Mouse (Mus musculus) thymus, postnatal 10 days (tissue): ENCODE results near the gene Arhgef3.

ENCODE experiments used
- DNase-seq, 2 experiments: peaks; one replicate each; pipeline ENCODE4 v3.0.0; 2021; ENCODE audit warnings: low spot score in 2 of 2

The Arhgef3 gene

GRCm38 (mm10) chr14:27371669-27372076 is 257.0 kb downstream of the Arhgef3 start:
- no peak for DNase-seq

- no peak for DNase-seq
Measured at GRCm38 (mm10) chr14:27373498-27373897, 258.8 kb downstream of the Arhgef3 start.

GRCm38 (mm10) chr14:27376115-27376648 is 261.5 kb downstream of the Arhgef3 start:
- DNase-seq: no peak

GRCm38 (mm10) chr14:27378669-27379068 is 264.0 kb downstream of the Arhgef3 start:
- no peak for DNase-seq

- DNase-seq: no peak
Measured at GRCm38 (mm10) chr14:27379404-27379803, 264.7 kb downstream of the Arhgef3 start.

GRCm38 (mm10) chr14:27381459-27381858 is 266.8 kb downstream of the Arhgef3 start:
- DNase-seq: no peak

- no peak for DNase-seq
Measured at GRCm38 (mm10) chr14:27383321-27383830, 268.7 kb downstream of the Arhgef3 start.

GRCm38 (mm10) chr14:27384143-27384542 is 269.4 kb downstream of the Arhgef3 start:
- DNase-seq: no peak

GRCm38 (mm10) chr14:27388616-27389015 is 273.9 kb downstream of the Arhgef3 start:
- DNase-seq: no peak

- DNase-seq: no peak
Measured at GRCm38 (mm10) chr14:27389722-27390121, 275.0 kb downstream of the Arhgef3 start.

- DNase-seq: no peak
Measured at GRCm38 (mm10) chr14:27390663-27391062, 276.0 kb downstream of the Arhgef3 start.

- no peak for DNase-seq
Measured at GRCm38 (mm10) chr14:27391776-27392308, 277.1 kb downstream of the Arhgef3 start.

- no peak for DNase-seq
Measured at GRCm38 (mm10) chr14:27392660-27393059, 278.0 kb downstream of the Arhgef3 start.

GRCm38 (mm10) chr14:27393806-27394205 is 279.1 kb downstream of the Arhgef3 start:
- no peak for DNase-seq

- DNase-seq: no peak
Measured at GRCm38 (mm10) chr14:27396424-27396823, 281.7 kb downstream of the Arhgef3 start.

- no peak for DNase-seq
Measured at GRCm38 (mm10) chr14:27397526-27397925, 282.8 kb downstream of the Arhgef3 start.

GRCm38 (mm10) chr14:27400495-27400894 is 285.8 kb downstream of the Arhgef3 start:
- no peak for DNase-seq

GRCm38 (mm10) chr14:27401717-27402278 is 287.1 kb downstream of the Arhgef3 start:
- DNase-seq: no peak

- DNase-seq: peak in 1 of 2 experiments; percentile 39
Measured at GRCm38 (mm10) chr14:27402332-27403250, 287.9 kb downstream of the Arhgef3 start.

- DNase-seq: peak; percentile 25 to 34
Measured at GRCm38 (mm10) chr14:27405452-27405851, 290.8 kb downstream of the Arhgef3 start.

- no peak for DNase-seq
Measured at GRCm38 (mm10) chr14:27405947-27406346, 291.2 kb downstream of the Arhgef3 start.

GRCm38 (mm10) chr14:27408240-27408639 is 293.5 kb downstream of the Arhgef3 start:
- DNase-seq: no peak
